Mouse (Mus musculus) small intestine, adult 2 months (tissue): ENCODE results near the gene Apmap.

Source experiments
- CTCF ChIP-seq: fragments of 200-500 bp; IDR thresholded peaks from 2 replicates; pipeline ENCODE4 v1.5.1; 2012; ENCODE audit warnings: low read depth, mild to moderate bottlenecking, control low read depth, inconsistent platforms, low read length, moderate library complexity, mixed read lengths; ENCODE audit not compliant: insufficient replicate concordance, insufficient read length; ENCODE audit errors: extremely low read depth
- POLR2A ChIP-seq: fragments of 200-500 bp; IDR thresholded peaks from 2 replicates; pipeline ENCODE4 v1.6.1; 2012; ENCODE audit warnings: low read depth, mild to moderate bottlenecking, control low read depth, inconsistent platforms, low read length, moderate library complexity

DNA sequence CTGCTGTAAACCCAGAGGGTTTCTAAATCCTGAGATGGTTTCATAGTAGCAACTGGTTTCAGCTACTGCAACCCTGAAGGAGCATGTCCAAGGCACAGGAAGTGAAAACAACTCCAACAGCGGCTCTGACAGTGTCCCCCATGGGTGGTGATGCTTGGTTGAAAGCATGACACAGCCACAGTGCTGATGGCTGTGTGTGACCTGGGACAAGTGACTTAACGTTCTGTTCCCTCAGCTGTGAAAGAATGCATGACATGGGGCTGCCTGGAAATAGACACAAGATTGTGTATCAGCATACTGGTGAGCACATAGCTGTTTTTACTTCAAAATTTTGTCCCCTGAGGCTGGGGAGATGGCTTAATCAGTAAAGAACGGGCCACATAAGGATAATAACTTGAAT is 13.3 kb upstream of the Apmap start:
- no peak for TF ChIP-seq POLR2A
- no peak for TF ChIP-seq CTCF
